Mouse (Mus musculus) ES-Bruce4 (cell line): ENCODE measurements around the gene Akr1b8. TPM values are rescaled to one million over a fixed set of nuclear protein-coding genes. Genes with fewer than 3 reads are reported as not detected.

Experiments used
- H3K27ac ChIP-seq: 2 replicates; pipeline ENCODE4 v1.5.1; 2012; ENCODE audit warnings: low read length, inconsistent platforms; ENCODE audit not compliant: insufficient read depth
- H3K27me3 ChIP-seq: 2 replicates; pipeline ENCODE4 v1.6.1; 2012; ENCODE audit warnings: mild to moderate bottlenecking, low read length, inconsistent platforms; ENCODE audit not compliant: control insufficient read depth, poor library complexity, insufficient read depth, severe bottlenecking
- H3K36me3 ChIP-seq: 2 replicates; pipeline ENCODE4 v1.6.1; 2012; ENCODE audit warnings: inconsistent platforms, mild to moderate bottlenecking, low read length, moderate library complexity; ENCODE audit not compliant: control insufficient read depth, poor library complexity, insufficient read depth, severe bottlenecking
- H3K4me1 ChIP-seq: one replicate; pipeline ENCODE4 v1.8.1; 2011; ENCODE audit warnings: low read length; ENCODE audit not compliant: control insufficient read depth, insufficient read depth
- H3K4me3 ChIP-seq: 2 replicates; pipeline ENCODE4 v1.5.1; 2011; ENCODE audit warnings: low read depth, mild to moderate bottlenecking, low read length
- H3K9ac ChIP-seq: 2 replicates; pipeline ENCODE4 v1.6.1; 2012; ENCODE audit warnings: low read depth, mild to moderate bottlenecking, inconsistent platforms; ENCODE audit not compliant: poor library complexity, severe bottlenecking
- H3K9me3 ChIP-seq: replicated peaks from 2 replicates; pipeline ENCODE4 v1.6.1; 2012; ENCODE audit warnings: mild to moderate bottlenecking, low read length, inconsistent platforms; ENCODE audit not compliant: control insufficient read depth, poor library complexity, insufficient read depth, severe bottlenecking
- CTCF ChIP-seq: IDR thresholded peaks from one replicate; pipeline ENCODE4 v1.8.1; 2011; ENCODE audit warnings: low read depth, low read length
- EP300 ChIP-seq: IDR thresholded peaks from 2 replicates; pipeline ENCODE4 v1.6.1; 2011; ENCODE audit warnings: low read depth, low read length; ENCODE audit not compliant: insufficient read depth
- POLR2A ChIP-seq: IDR thresholded peaks from one replicate; pipeline ENCODE4 v1.8.1; 2011; ENCODE audit warnings: low read length; ENCODE audit not compliant: insufficient read depth
- polyA plus RNA-seq: library from polyadenylated mRNA; stranded (reverse); fragments of >200 nt; gene quantifications from 2 replicates; pipeline ENCODE4 v1.2.4, GENCODE M21; 2011; ENCODE audit warnings: low read depth; ENCODE audit not compliant: missing spikeins, insufficient read depth, insufficient read length

Akr1b8 gene
- polyA plus RNA-seq, 1 experiment: 4.0 TPM

GRCm38 (mm10) chr6:34354354-34355348 lies 732 bp downstream of the Akr1b8 start:
- Histone ChIP-seq H3K9me3 (no peaks in the 10 kb centered on the region), H3K4me1 (peaks cover 3% of the 10 kb centered on the region), H3K27me3 (no peaks in the 10 kb centered on the region), H3K27ac (no peak overlapping the region), H3K36me3 (no peaks in the 10 kb centered on the region), H3K9ac (no peak overlapping the region), H3K4me3 (no peak overlapping the region)
- TF ChIP-seq CTCF: no peak
- no peak for TF ChIP-seq POLR2A
- TF ChIP-seq EP300: no peak

- Histone ChIP-seq H3K4me3 (no peak overlapping the region), H3K27me3 (no peaks in the 10 kb centered on the region), H3K9ac (no peak overlapping the region), H3K27ac (no peak overlapping the region), H3K9me3 (no peaks in the 10 kb centered on the region), H3K4me1 (peaks cover 3% of the 10 kb centered on the region), H3K36me3 (no peaks in the 10 kb centered on the region)
- TF ChIP-seq CTCF (no peak), POLR2A (no peak), EP300 (no peak)
These were observed 1.4 kb downstream of the Akr1b8 start for GRCm38 (mm10) chr6:34355349-34355747.

GRCm38 (mm10) chr6:34355841-34356240 lies 1.9 kb downstream of the Akr1b8 start:
- no peaks in the 10 kb centered on the region for H3K9me3 ChIP-seq
- H3K27ac ChIP-seq: no peak overlapping the region
- no peaks in the 10 kb centered on the region for H3K27me3 ChIP-seq
- no peaks in the 10 kb centered on the region for H3K36me3 ChIP-seq
- peaks cover 3% of the 10 kb centered on the region for H3K4me1 ChIP-seq
- H3K4me3 ChIP-seq: no peak overlapping the region
- TF ChIP-seq EP300 (no peak), CTCF (no peak), POLR2A (no peak)
- no peak overlapping the region for H3K9ac ChIP-seq

GRCm38 (mm10) chr6:34364217-34365136 lies 10.6 kb downstream of the Akr1b8 start:
- Histone ChIP-seq H3K27me3 (no peaks in the 10 kb centered on the region), H3K36me3 (no peaks in the 10 kb centered on the region), H3K4me1 (no peaks in the 10 kb centered on the region), H3K4me3 (no peak overlapping the region), H3K9me3 (no peaks in the 10 kb centered on the region), H3K9ac (no peak overlapping the region), H3K27ac (no peak overlapping the region)
- TF ChIP-seq POLR2A (no peak), CTCF (no peak), EP300 (no peak)

- Histone ChIP-seq H3K27me3 (no peaks in the 10 kb centered on the region), H3K4me1 (no peaks in the 10 kb centered on the region), H3K9ac (no peak overlapping the region), H3K27ac (no peak overlapping the region), H3K36me3 (no peaks in the 10 kb centered on the region), H3K9me3 (no peaks in the 10 kb centered on the region), H3K4me3 (no peak overlapping the region)
- TF ChIP-seq EP300: no peak
- no peak for TF ChIP-seq CTCF
- TF ChIP-seq POLR2A: no peak
These were observed 14.1 kb downstream of the Akr1b8 start for GRCm38 (mm10) chr6:34367998-34368397.
